Mouse (Mus musculus) C2C12 (cell line): ENCODE data around the gene Mecom.

ENCODE experiments used
- CTCF ChIP-seq: IDR thresholded peaks from one replicate; pipeline ENCODE4 v1.5.1; 2011; ENCODE audit not compliant: control insufficient read depth, insufficient read depth, insufficient read length
- MAX ChIP-seq: IDR thresholded peaks from one replicate; pipeline ENCODE4 v1.6.1; 2011; ENCODE audit warnings: mild to moderate bottlenecking, control low read depth
- MYOG ChIP-seq: IDR thresholded peaks from one replicate; pipeline ENCODE4 v1.6.1; 2011; ENCODE audit not compliant: control insufficient read depth, insufficient read length; ENCODE audit errors: extremely low read depth

GRCm38 (mm10) chr3:30000260-30000659 is 547.5 kb downstream of the Mecom start:
- TF ChIP-seq MAX, result no peak
- TF ChIP-seq CTCF, result no peak
- TF ChIP-seq MYOG, result no peak
